Mouse (Mus musculus) liver, postnatal 0 days (tissue): ENCODE measurements around the gene Sptbn4. TPM values are rescaled to one million over a fixed set of nuclear protein-coding genes. Genes with fewer than 3 reads are reported as not detected.

Experiments
- ATAC-seq: fragments of 200-750 bp; cut with Nextera tagmentation; 2 replicates; pipeline ENCODE4 v1.8.0; 2017; ENCODE audit warnings: mild to moderate bottlenecking, moderate library complexity
- DNase-seq: peaks from one replicate; pipeline ENCODE4 v3.0.0-alpha.2; 2016
- H3K27ac ChIP-seq: fragments of 300-500 bp; sonication (generic); 2 replicates; pipeline ENCODE4 v1.5.1; 2014; ENCODE audit warnings: antibody characterized with exemption, moderate library complexity, mild to moderate bottlenecking, low read depth
- H3K27me3 ChIP-seq: fragments of 300-500 bp; sonication (generic); 2 replicates; pipeline ENCODE4 v1.6.1; 2014; ENCODE audit warnings: low read length, control low read depth, mixed read lengths; ENCODE audit not compliant: insufficient read depth
- H3K36me3 ChIP-seq: fragments of 300-500 bp; sonication (generic); replicated peaks from 2 replicates; pipeline ENCODE4 v1.6.1; 2014; ENCODE audit warnings: mild to moderate bottlenecking, control low read depth, low read length, moderate library complexity, mixed read lengths; ENCODE audit not compliant: insufficient read depth
- H3K4me1 ChIP-seq: fragments of 300-500 bp; sonication (generic); 2 replicates; pipeline ENCODE4 v1.6.1; 2014; ENCODE audit warnings: antibody characterized with exemption, mild to moderate bottlenecking, control low read depth; ENCODE audit not compliant: insufficient read depth
- H3K4me2 ChIP-seq: fragments of 300-500 bp; sonication (generic); 2 replicates; pipeline ENCODE4 v1.6.1; 2014; ENCODE audit warnings: low read depth, mild to moderate bottlenecking, low read length, moderate library complexity, mixed read lengths
- H3K4me3 ChIP-seq: fragments of 300-500 bp; sonication (generic); 2 replicates; pipeline ENCODE4 v1.5.1; 2014; ENCODE audit warnings: low read depth, low read length
- H3K9ac ChIP-seq: fragments of 300-500 bp; sonication (generic); replicated peaks from 2 replicates; pipeline ENCODE4 v1.6.1; 2014; ENCODE audit warnings: mild to moderate bottlenecking, moderate library complexity
- H3K9me3 ChIP-seq: fragments of 300-500 bp; sonication (generic); 2 replicates; pipeline ENCODE4 v1.6.1; 2016; ENCODE audit warnings: mild to moderate bottlenecking, control low read depth, low read length, mixed read lengths
- CTCF ChIP-seq: sonication (generic); IDR thresholded peaks from 2 replicates; pipeline ENCODE4 v1.5.1; 2016; ENCODE audit warnings: antibody characterized with exemption, low read depth
- EP300 ChIP-seq: IDR thresholded peaks from 2 replicates; pipeline ENCODE4 v1.6.1; 2016; ENCODE audit warnings: antibody characterized with exemption, low read depth, mild to moderate bottlenecking
- WGBS: fragments of 180-500 bp; shearing (Covaris S2); extraction: QIAGEN DNeasy Blood & Tissue Kit; methylation state at CpG from one replicate; pipeline ENCODE4 v1.1.7; 2014; ENCODE audit not compliant: insufficient replicate concordance; 5-methylcytosine and 5-hydroxymethylcytosine counted together
- polyA plus RNA-seq: library from polyadenylated mRNA; unstranded; fragments of >200 nt; fragmentation: Nextera tagmentation; extraction: Ambion mirVana; gene quantifications from 2 replicates; pipeline ENCODE4 v1.2.1, GENCODE M21; 2015

The Sptbn4 gene
- polyA plus RNA-seq, 1 experiment from 2014 or later = 0.02 TPM

- Histone ChIP-seq H3K4me2 (peak overlapping the region; percentile 80), H3K9me3 (no peaks in the 10 kb centered on the region), H3K4me1 (peaks cover 36% of the 10 kb centered on the region), H3K36me3 (no peaks in the 10 kb centered on the region), H3K27ac (no peak overlapping the region), H3K27me3 (peaks cover 23% of the 10 kb centered on the region), H3K4me3 (peak overlapping the region; percentile 42), H3K9ac (peak overlapping the region; percentile 55)
- WGBS = 19% methylated on average over 21 of the region's 53 CpGs
- 0 out of 2 replicates have a peak, but pooled peaks have one; percentile 1 for ATAC-seq
- TF ChIP-seq EP300 (no peak), CTCF (no peak)
- DNase-seq = peak; percentile 46
Observed at GRCm38 (mm10) chr7:27446521-27447418, 716 bp downstream of the Sptbn4 start.

- peak overlapping the region; percentile 80 for H3K4me2 ChIP-seq
- peaks cover 34% of the 10 kb centered on the region for H3K4me1 ChIP-seq
- H3K27me3 ChIP-seq = peaks cover 23% of the 10 kb centered on the region
- H3K27ac ChIP-seq = no peak overlapping the region
- 18% methylated on average over 18 of the region's 18 CpGs for WGBS
- DNase-seq (no peak), ATAC-seq (no peak)
- H3K4me3 ChIP-seq = peak overlapping the region; percentile 42; the same call in 1 of the 2 replicates
- H3K9me3 ChIP-seq = no peaks in the 10 kb centered on the region
- H3K9ac ChIP-seq = peak overlapping the region; percentile 55
- H3K36me3 ChIP-seq = no peaks in the 10 kb centered on the region
- no peak for TF ChIP-seq CTCF
- TF ChIP-seq EP300 = no peak
Observed at GRCm38 (mm10) chr7:27446051-27446450, 1.4 kb downstream of the Sptbn4 start.

- TF ChIP-seq EP300 (no peak), CTCF (peak; percentile 61)
- no peak overlapping the region for H3K4me2 ChIP-seq
- WGBS = 77% methylated on average over 4 of the region's 4 CpGs
- peaks cover 12% of the 10 kb centered on the region for H3K27me3 ChIP-seq
- DNase-seq (no peak), ATAC-seq (no peak)
- H3K36me3 ChIP-seq = no peaks in the 10 kb centered on the region
- no peak overlapping the region for H3K27ac ChIP-seq
- H3K4me3 ChIP-seq = no peak overlapping the region
- H3K9me3 ChIP-seq = peaks cover 5% of the 10 kb centered on the region; the same call in 1 of the 2 replicates
- H3K9ac ChIP-seq = no peak overlapping the region
- no peaks in the 10 kb centered on the region for H3K4me1 ChIP-seq
Observed at GRCm38 (mm10) chr7:27440014-27440413, 7.5 kb downstream of the Sptbn4 start.

DNA sequence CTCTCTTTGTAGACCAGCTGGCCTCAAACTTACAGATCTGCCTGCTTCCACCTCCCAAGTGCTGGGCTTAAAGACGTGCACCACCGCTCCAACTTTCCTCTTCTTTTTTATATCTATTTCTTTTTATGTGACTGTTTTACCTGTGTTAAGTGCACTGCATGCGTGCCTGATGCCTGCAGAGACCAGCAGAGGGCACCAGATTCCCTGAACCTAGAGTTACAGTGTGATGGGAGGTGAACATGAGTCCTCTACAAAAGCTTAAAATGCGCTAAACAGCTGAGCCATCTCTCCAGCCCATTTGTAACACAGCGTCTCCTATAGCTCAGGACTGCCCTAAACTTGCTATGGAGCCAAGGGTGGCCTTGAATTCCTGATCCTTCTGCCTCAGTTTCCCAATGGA lies 9.9 kb downstream of the Sptbn4 start:
- peaks cover 5% of the 10 kb centered on the region; the same call in 1 of the 2 replicates for H3K9me3 ChIP-seq
- H3K4me3 ChIP-seq = no peak overlapping the region
- 51% methylated on average over 5 of the region's 5 CpGs for WGBS
- TF ChIP-seq CTCF = peak; percentile 80
- no peak for TF ChIP-seq EP300
- ATAC-seq = no peak
- no peak overlapping the region for H3K27ac ChIP-seq
- no peaks in the 10 kb centered on the region for H3K36me3 ChIP-seq
- H3K4me1 ChIP-seq = no peaks in the 10 kb centered on the region
- peaks cover 26% of the 10 kb centered on the region for H3K27me3 ChIP-seq
- H3K4me2 ChIP-seq = no peak overlapping the region
- no peak overlapping the region for H3K9ac ChIP-seq
- DNase-seq = peak; percentile 64

GRCm38 (mm10) chr7:27433794-27434193 lies 13.7 kb downstream of the Sptbn4 start:
- no peak for ATAC-seq
- Histone ChIP-seq H3K27me3 (peaks cover 26% of the 10 kb centered on the region), H3K9me3 (peaks cover 9% of the 10 kb centered on the region), H3K36me3 (no peaks in the 10 kb centered on the region), H3K27ac (no peak overlapping the region), H3K4me3 (no peak overlapping the region), H3K9ac (no peak overlapping the region), H3K4me1 (no peaks in the 10 kb centered on the region), H3K4me2 (no peak overlapping the region)
- WGBS = 11% methylated on average over 10 of the region's 10 CpGs
- TF ChIP-seq EP300 (no peak), CTCF (no peak)
- no peak for DNase-seq

- Histone ChIP-seq H3K4me3 (no peak overlapping the region), H3K27ac (no peak overlapping the region), H3K36me3 (no peaks in the 10 kb centered on the region), H3K9me3 (peaks cover 10% of the 10 kb centered on the region), H3K27me3 (peaks cover 26% of the 10 kb centered on the region), H3K4me2 (no peak overlapping the region), H3K9ac (no peak overlapping the region), H3K4me1 (no peaks in the 10 kb centered on the region)
- no peak for ATAC-seq
- WGBS = 27% methylated on average over 10 of the region's 10 CpGs
- no peak for DNase-seq
- TF ChIP-seq EP300 (no peak), CTCF (no peak)
Observed at GRCm38 (mm10) chr7:27433349-27433748, 14.1 kb downstream of the Sptbn4 start.
